Mouse (Mus musculus): ENCODE data around the gene Mrps34. TPM values are rescaled to one million over a fixed set of nuclear protein-coding genes. Genes with fewer than 3 reads are reported as not detected.

Gene Mrps34
- total and polyA plus RNA-seq, 3 experiments, result 56.5 to 80.5 (median 57.2) TPM

DNA sequence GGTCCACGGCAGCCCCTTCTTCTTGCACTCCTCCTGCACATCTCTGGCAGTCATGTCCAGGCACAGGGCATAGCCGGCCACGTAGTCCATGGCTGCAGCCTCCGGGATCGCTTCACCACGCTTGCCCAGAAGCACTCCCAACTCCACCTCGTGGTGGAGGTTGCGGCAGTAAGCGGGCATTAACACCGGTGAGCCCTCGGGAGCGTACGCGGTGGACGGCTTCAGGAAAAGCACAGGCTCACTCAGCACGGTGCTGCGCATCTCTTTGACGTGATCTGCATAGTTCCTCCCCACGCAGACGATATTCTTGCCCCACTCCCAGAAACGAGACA lies 45.2 kb upstream of the Mrps34 start:
- peak; percentile 73 for DNase-seq (ENCODE audit: extremely low read depth)
- Histone ChIP-seq H3K27ac (ENCODE audit: insufficient read depth, low read depth) (peak overlapping the region; percentile 62), H3K4me3 (replicated peaks in 1 of 3; ENCODE audit: low read depth in 2 of 3, low read length in 2 of 3, poor library complexity in 1 of 3) (peak overlapping the region; percentile 71 to 75 (median 74)), H3K9me3 (replicated peaks; ENCODE audit: low read length) (no peaks in the 10 kb centered on the region), H3K36me3 (replicated peaks in 1 of 2; ENCODE audit: control insufficient read depth in 1 of 2, insufficient read depth in 1 of 2, low read length in 1 of 2) (peaks cover 11 to 20% of the 10 kb centered on the region in 2 experiments), H3K27me3 (replicated peaks) (peaks cover 10% of the 10 kb centered on the region), H3K4me2 (ENCODE audit: insufficient read depth, low read depth, poor library complexity, severe bottlenecking) (peak overlapping the region; percentile 33), H3K4me1 (ENCODE audit: control insufficient read depth in 1 of 2, insufficient read depth in 2 of 2) (peaks cover 0 to 24% of the 10 kb centered on the region in 2 experiments; a peak in 2 of 4 replicates), H3K9ac (ENCODE audit: insufficient read depth, low read depth) (peak overlapping the region; percentile 33), H3K79me2 (replicated peaks; ENCODE audit: control insufficient read depth, extremely low read depth, insufficient read depth, poor library complexity, severe bottlenecking) (no peaks in the 10 kb centered on the region)
- in situ Hi-C loops (cut with MboI; ENCODE audit: low pct_ligation_motif_present, low pct_unique_long_range_greater_than_20kb, low sequenced_read_pairs) (loop anchor here (5.0 kb wide), 1 partner anchor 38 kb away; the partner anchor contains the start of genes Nubp2 and Spsb3), dilution Hi-C loops (cut with MboI; ENCODE audit: extremely low pct_ligation_motif_present, extremely low pct_unique_long_range_greater_than_20kb, low sequenced_read_pairs) (no loop called here)
- peak; percentile 5; the same call in 1 of the 2 replicates for TF ChIP-seq ELF1 (IDR thresholded peaks at IDR 0.05; ENCODE audit: low read depth, low read length)
- no peak for TF ChIP-seq ZC3H11A (IDR thresholded peaks at IDR 0.05; ENCODE audit: low read depth, low read length)
- no peak for TF ChIP-seq ZNF384 (IDR thresholded peaks at IDR 0.05; ENCODE audit: low read depth, low read length)
- peak; percentile 84 for TF ChIP-seq SIN3A (IDR thresholded peaks at IDR 0.05; ENCODE audit: low read length)
- TF ChIP-seq ZMIZ1 (IDR thresholded peaks at IDR 0.05; ENCODE audit: low read depth, low read length), result 0 out of 2 replicates have a peak, but pooled peaks have one; percentile 16
- TF ChIP-seq RAD21 (IDR thresholded peaks at IDR 0.05; ENCODE audit: low read depth, low read length), result no peak; the same call in 1 of the 2 replicates
- peak; percentile 62; the same call in 1 of the 2 replicates for TF ChIP-seq TCF12 (IDR thresholded peaks at IDR 0.05; ENCODE audit: low read depth, low read length)
- TF ChIP-seq NELFE (IDR thresholded peaks at IDR 0.05; ENCODE audit: low read depth, low read length), result no peak
- 0 out of 2 replicates have a peak, but pooled peaks have one; percentile 82 for TF ChIP-seq MYC (IDR thresholded peaks at IDR 0.05; ENCODE audit: low read depth, low read length)
- TF ChIP-seq TBP (conservative IDR thresholded peaks at IDR 0.05; ENCODE audit: low read depth, low read length), result peak; percentile 54; the same call in 1 of the 2 replicates
- TF ChIP-seq NRF1 (IDR thresholded peaks at IDR 0.05; ENCODE audit: low read depth, low read length), result peak; percentile 59
- peak; percentile 89 for TF ChIP-seq MXI1 (IDR thresholded peaks at IDR 0.05; ENCODE audit: low read depth, low read length)
- TF ChIP-seq SMC3 (IDR thresholded peaks at IDR 0.05; ENCODE audit: low read depth, low read length), result peak; percentile 20; the same call in 1 of the 2 replicates
- peak; percentile 79 for TF ChIP-seq MAX (IDR thresholded peaks at IDR 0.05; ENCODE audit: low read length)
- peak in 1 of 2 experiments; percentile 37; a peak in 2 of 4 replicates for TF ChIP-seq CTCF (conservative IDR thresholded peaks at IDR 0.05 in 1 of 2, IDR thresholded peaks at IDR 0.05 in 1 of 2; ENCODE audit: low read depth in 2 of 2, low read length in 2 of 2)

DNA sequence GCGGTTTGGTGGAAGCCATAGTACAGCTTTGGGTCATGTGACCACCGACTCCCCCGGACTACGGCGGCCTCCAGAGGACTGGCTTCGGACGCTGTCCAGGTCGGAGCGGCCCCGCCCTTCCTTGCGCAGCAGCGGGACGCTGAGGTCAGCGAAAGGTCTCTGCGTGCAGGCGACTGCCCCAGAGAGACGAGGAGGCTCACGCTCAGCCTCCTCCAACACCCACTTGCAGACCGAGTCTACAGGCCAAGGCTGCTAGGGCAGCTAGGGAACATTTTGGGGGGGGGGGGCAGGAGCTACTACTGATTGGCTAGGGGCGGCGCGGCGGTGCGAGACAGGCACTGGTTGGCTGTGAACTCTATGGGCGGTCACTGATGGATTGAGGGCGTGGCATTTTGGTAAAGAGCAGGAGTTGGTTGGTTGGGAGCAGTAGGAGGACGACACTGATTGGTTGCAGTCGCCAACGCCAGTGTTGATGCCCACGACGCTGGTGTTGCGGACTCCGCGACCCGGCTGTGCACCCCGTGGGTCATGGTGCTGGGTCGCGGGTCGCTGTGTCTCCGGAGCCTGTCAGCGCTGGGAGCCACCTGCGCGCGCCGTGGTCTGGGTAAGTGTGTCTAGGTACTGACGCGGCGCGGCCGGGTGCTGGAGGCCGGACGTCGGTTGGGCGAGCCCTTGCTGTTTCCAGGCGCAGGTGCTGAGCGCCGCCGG lies 44.7 kb upstream of the Mrps34 start, which contains the start of gene Fahd1:
Gene Fahd1, minus strand, starts transcription at position 300 of the 708 bp plus-strand sequence.
- Histone ChIP-seq H3K4me3 (replicated peaks in 1 of 3; ENCODE audit: low read depth in 2 of 3, low read length in 2 of 3, poor library complexity in 1 of 3) (peak within 1 kb of the TSS; percentile 74 to 83 (median 75)), H3K36me3 (replicated peaks in 1 of 2; ENCODE audit: control insufficient read depth in 1 of 2, insufficient read depth in 1 of 2, low read length in 1 of 2) (peaks cover 11 to 20% of the 10 kb centered on the region in 2 experiments), H3K9ac (ENCODE audit: insufficient read depth, low read depth) (peak within 1 kb of the TSS; percentile 60), H3K27me3 (replicated peaks) (peaks cover 10% of the 10 kb centered on the region), H3K79me2 (replicated peaks; ENCODE audit: control insufficient read depth, extremely low read depth, insufficient read depth, poor library complexity, severe bottlenecking) (no peaks in the 10 kb centered on the region), H3K9me3 (replicated peaks; ENCODE audit: low read length) (no peaks in the 10 kb centered on the region), H3K27ac (ENCODE audit: insufficient read depth, low read depth) (peak within 1 kb of the TSS; percentile 62), H3K4me2 (ENCODE audit: insufficient read depth, low read depth, poor library complexity, severe bottlenecking) (peak within 1 kb of the TSS; percentile 59), H3K4me1 (ENCODE audit: control insufficient read depth in 1 of 2, insufficient read depth in 2 of 2) (peaks cover under 1 to 24% of the 10 kb centered on the region in 2 experiments; a peak in 3 of 4 replicates)
- peak; percentile 99 for DNase-seq (ENCODE audit: extremely low read depth)
- dilution Hi-C loops (cut with MboI; ENCODE audit: extremely low pct_ligation_motif_present, extremely low pct_unique_long_range_greater_than_20kb, low sequenced_read_pairs), result no loop called here
- in situ Hi-C loops (cut with MboI; ENCODE audit: low pct_ligation_motif_present, low pct_unique_long_range_greater_than_20kb, low sequenced_read_pairs), result loop anchor here (5.0 kb wide), 1 partner anchor 37 kb away; the partner anchor contains the start of genes Nubp2 and Spsb3
- TF ChIP-seq UBTF (IDR thresholded peaks at IDR 0.05; ENCODE audit: low read depth, low read length) (peak; percentile 49; the same call in 1 of the 2 replicates), NELFE (IDR thresholded peaks at IDR 0.05; ENCODE audit: low read depth, low read length) (peak; percentile 66), IRF4 (IDR thresholded peaks at IDR 0.05; ENCODE audit: low read depth, low read length) (peak; percentile 25; the same call in 1 of the 2 replicates), POLR2AphosphoS2 (IDR thresholded peaks at IDR 0.05; ENCODE audit: low read depth, low read length) (peak; percentile 53; the same call in 1 of the 2 replicates), MAZ (IDR thresholded peaks at IDR 0.05; ENCODE audit: low read depth, low read length) (peak; percentile 79; the same call in 1 of the 2 replicates), CHD2 (IDR thresholded peaks at IDR 0.05; ENCODE audit: low read length) (no peak), MAFK (IDR thresholded peaks at IDR 0.05; ENCODE audit: insufficient replicate concordance, low read length) (no peak), USF1 (IDR thresholded peaks at IDR 0.05; ENCODE audit: low read depth, low read length) (peak; percentile 93), EP300 (IDR thresholded peaks at IDR 0.05; ENCODE audit: low read length) (no peak), NRF1 (IDR thresholded peaks at IDR 0.05; ENCODE audit: low read depth, low read length) (peak; percentile 40; the same call in 1 of the 2 replicates), HCFC1 (IDR thresholded peaks at IDR 0.05; ENCODE audit: low read depth, low read length) (peak; percentile 81), TCF12 (IDR thresholded peaks at IDR 0.05; ENCODE audit: low read depth, low read length) (peak; percentile 38), CTCF (conservative IDR thresholded peaks at IDR 0.05 in 1 of 2, IDR thresholded peaks at IDR 0.05 in 1 of 2; ENCODE audit: low read depth in 2 of 2, low read length in 2 of 2) (no peak), KAT2A (IDR thresholded peaks at IDR 0.05; ENCODE audit: insufficient replicate concordance, low read length) (peak; percentile 49; the same call in 1 of the 2 replicates), USF2 (conservative IDR thresholded peaks at IDR 0.05; ENCODE audit: low read depth, low read length) (peak; percentile 87), MXI1 (IDR thresholded peaks at IDR 0.05; ENCODE audit: low read depth, low read length) (peak; percentile 63), JUND (conservative IDR thresholded peaks at IDR 0.05; ENCODE audit: low read depth, low read length) (no peak), JUN (IDR thresholded peaks at IDR 0.05; ENCODE audit: insufficient read depth, low read depth, low read length) (no peak), ZMIZ1 (IDR thresholded peaks at IDR 0.05; ENCODE audit: low read depth, low read length) (peak; percentile 77; the same call in 1 of the 2 replicates), RCOR1 (conservative IDR thresholded peaks at IDR 0.05; ENCODE audit: low read depth, low read length) (no peak)
